Mouse (Mus musculus): Measurements from ENCODE around the gene Slc12a1. TPM values are rescaled to one million over a fixed set of nuclear protein-coding genes. Genes with fewer than 3 reads are reported as not detected.

The Slc12a1 gene
- total and polyA plus RNA-seq, 3 experiments: 0.04 to 0.05 TPM; not detected in 1

DNA sequence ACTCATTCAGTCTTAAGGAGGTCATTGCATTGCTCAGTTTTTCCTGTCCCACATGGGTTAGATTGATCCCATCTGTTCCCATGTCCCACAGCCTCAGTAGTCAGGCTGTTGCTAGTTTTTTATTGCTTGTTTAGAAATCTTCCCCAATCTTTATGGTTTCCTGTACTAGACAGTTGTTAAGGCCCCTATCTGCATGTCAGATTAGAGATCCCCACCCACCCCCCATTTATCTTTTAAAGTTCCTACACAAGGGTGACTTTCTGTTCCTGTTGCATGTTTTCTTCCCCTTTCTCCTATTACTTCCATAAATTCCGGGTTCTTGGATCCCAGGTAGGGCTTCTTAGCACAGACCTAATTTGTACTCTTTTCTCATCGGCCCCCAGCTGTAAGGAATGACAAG, 81.2 kb downstream of the Slc12a1 start:
- no peaks in the 10 kb centered on the region for H3K36me3 ChIP-seq (replicated peaks in 1 of 2; ENCODE audit: control insufficient read depth in 1 of 2, insufficient read depth in 1 of 2, low read length in 1 of 2)
- H3K4me3 ChIP-seq (replicated peaks in 1 of 3; ENCODE audit: low read depth in 2 of 3, low read length in 2 of 3, poor library complexity in 1 of 3): no peak overlapping the region
- no peak for DNase-seq (ENCODE audit: extremely low read depth)
- dilution Hi-C loops (cut with MboI; ENCODE audit: extremely low pct_ligation_motif_present, extremely low pct_unique_long_range_greater_than_20kb, low sequenced_read_pairs): no loop called here
- no peaks in the 10 kb centered on the region for H3K9me3 ChIP-seq (replicated peaks; ENCODE audit: low read length)
- 0 out of 2 replicates have a peak overlapping the region, but pooled peaks have one; percentile 33 for H3K9ac ChIP-seq (ENCODE audit: insufficient read depth, low read depth)
- no peaks in the 10 kb centered on the region for H3K27me3 ChIP-seq (replicated peaks)
- H3K4me2 ChIP-seq (ENCODE audit: insufficient read depth, low read depth, poor library complexity, severe bottlenecking): peak overlapping the region; percentile 14; the same call in 1 of the 2 replicates
- H3K27ac ChIP-seq (ENCODE audit: insufficient read depth, low read depth): peak overlapping the region; percentile 87
- no peak for TF ChIP-seq USF2 (conservative IDR thresholded peaks at IDR 0.05; ENCODE audit: low read depth, low read length)
- no peak for TF ChIP-seq KAT2A (IDR thresholded peaks at IDR 0.05; ENCODE audit: insufficient replicate concordance, low read length)
- TF ChIP-seq CTCF (conservative IDR thresholded peaks at IDR 0.05 in 1 of 2, IDR thresholded peaks at IDR 0.05 in 1 of 2; ENCODE audit: low read depth in 2 of 2, low read length in 2 of 2): no peak
- TF ChIP-seq MAZ (IDR thresholded peaks at IDR 0.05; ENCODE audit: low read depth, low read length): no peak
- no peak for TF ChIP-seq ZKSCAN1 (IDR thresholded peaks at IDR 0.05; ENCODE audit: borderline replicate concordance, low read depth, low read length)
- TF ChIP-seq POLR2A (IDR thresholded peaks at IDR 0.05; ENCODE audit: low read depth, low read length): no peak
- no peak for TF ChIP-seq MAFK (IDR thresholded peaks at IDR 0.05; ENCODE audit: insufficient replicate concordance, low read length)
- no peak for TF ChIP-seq ZNF384 (IDR thresholded peaks at IDR 0.05; ENCODE audit: low read depth, low read length)
- TF ChIP-seq NELFE (IDR thresholded peaks at IDR 0.05; ENCODE audit: low read depth, low read length): no peak
- TF ChIP-seq MEF2A (IDR thresholded peaks at IDR 0.05; ENCODE audit: borderline replicate concordance, low read depth, low read length): no peak
- TF ChIP-seq USF1 (IDR thresholded peaks at IDR 0.05; ENCODE audit: low read depth, low read length): no peak
- no peak for TF ChIP-seq POLR2AphosphoS2 (IDR thresholded peaks at IDR 0.05; ENCODE audit: low read depth, low read length)
- peaks cover 14 to 17% of the 10 kb centered on the region in 2 experiments for H3K4me1 ChIP-seq (ENCODE audit: control insufficient read depth in 1 of 2, insufficient read depth in 2 of 2)
- in situ Hi-C loops (cut with MboI; ENCODE audit: low pct_ligation_motif_present, low pct_unique_long_range_greater_than_20kb, low sequenced_read_pairs): no loop called here
- H3K79me2 ChIP-seq (replicated peaks; ENCODE audit: control insufficient read depth, extremely low read depth, insufficient read depth, poor library complexity, severe bottlenecking): no peaks in the 10 kb centered on the region

DNA sequence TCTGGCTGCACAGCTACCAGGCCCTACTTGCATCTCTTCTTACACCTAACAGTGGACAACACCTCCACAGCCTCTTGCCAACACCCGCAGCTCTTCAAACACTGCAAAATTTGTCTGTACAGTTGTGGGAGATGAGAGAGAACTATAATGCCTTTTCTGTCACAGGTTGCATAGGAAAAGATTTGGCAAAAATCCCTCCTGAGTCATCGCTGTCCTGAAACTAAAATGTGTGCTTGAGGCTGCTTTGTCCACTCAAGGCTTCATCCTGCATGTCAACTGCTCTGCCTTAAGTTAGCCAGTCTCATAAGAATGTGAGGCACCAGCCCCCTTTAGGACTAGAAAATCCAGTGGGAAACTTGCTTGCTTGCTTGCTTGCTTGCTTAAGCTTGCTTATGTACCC, 81.7 kb downstream of the Slc12a1 start:
- H3K4me3 ChIP-seq (replicated peaks in 1 of 3; ENCODE audit: low read depth in 2 of 3, low read length in 2 of 3, poor library complexity in 1 of 3): no peak overlapping the region
- dilution Hi-C loops (cut with MboI; ENCODE audit: extremely low pct_ligation_motif_present, extremely low pct_unique_long_range_greater_than_20kb, low sequenced_read_pairs): no loop called here
- TF ChIP-seq SMC3 (IDR thresholded peaks at IDR 0.05; ENCODE audit: low read depth, low read length) (no peak), USF2 (conservative IDR thresholded peaks at IDR 0.05; ENCODE audit: low read depth, low read length) (no peak), HCFC1 (IDR thresholded peaks at IDR 0.05; ENCODE audit: low read depth, low read length) (no peak; the same call in 1 of the 2 replicates), E2F4 (IDR thresholded peaks at IDR 0.05; ENCODE audit: insufficient replicate concordance, low read depth, low read length) (no peak), MYC (IDR thresholded peaks at IDR 0.05; ENCODE audit: low read depth, low read length) (no peak; the same call in 1 of the 2 replicates), EP300 (IDR thresholded peaks at IDR 0.05; ENCODE audit: low read length) (peak; percentile 94), RAD21 (IDR thresholded peaks at IDR 0.05; ENCODE audit: low read depth, low read length) (no peak), JUN (IDR thresholded peaks at IDR 0.05; ENCODE audit: insufficient read depth, low read depth, low read length) (peak; percentile 82), IRF4 (IDR thresholded peaks at IDR 0.05; ENCODE audit: low read depth, low read length) (peak; percentile 98), JUND (conservative IDR thresholded peaks at IDR 0.05; ENCODE audit: low read depth, low read length) (peak; percentile 85), KAT2A (IDR thresholded peaks at IDR 0.05; ENCODE audit: insufficient replicate concordance, low read length) (no peak), NELFE (IDR thresholded peaks at IDR 0.05; ENCODE audit: low read depth, low read length) (no peak), CHD1 (IDR thresholded peaks at IDR 0.05; ENCODE audit: low read depth, low read length) (no peak), ETS1 (conservative IDR thresholded peaks at IDR 0.05; ENCODE audit: low read depth, low read length) (peak; percentile 49; the same call in 1 of the 2 replicates), ZKSCAN1 (IDR thresholded peaks at IDR 0.05; ENCODE audit: borderline replicate concordance, low read depth, low read length) (no peak), MAX (IDR thresholded peaks at IDR 0.05; ENCODE audit: low read length) (no peak), MEF2A (IDR thresholded peaks at IDR 0.05; ENCODE audit: borderline replicate concordance, low read depth, low read length) (peak; percentile 88), CTCF (conservative IDR thresholded peaks at IDR 0.05 in 1 of 2, IDR thresholded peaks at IDR 0.05 in 1 of 2; ENCODE audit: low read depth in 2 of 2, low read length in 2 of 2) (no peak), MAZ (IDR thresholded peaks at IDR 0.05; ENCODE audit: low read depth, low read length) (no peak; the same call in 1 of the 2 replicates), ELF1 (IDR thresholded peaks at IDR 0.05; ENCODE audit: low read depth, low read length) (no peak), GABPA (IDR thresholded peaks at IDR 0.05; ENCODE audit: insufficient replicate concordance, low read depth, low read length) (no peak), RCOR1 (conservative IDR thresholded peaks at IDR 0.05; ENCODE audit: low read depth, low read length) (peak; percentile 51; the same call in 1 of the 2 replicates), MAFK (IDR thresholded peaks at IDR 0.05; ENCODE audit: insufficient replicate concordance, low read length) (0 out of 2 replicates have a peak, but pooled peaks have one; percentile 44), ZNF384 (IDR thresholded peaks at IDR 0.05; ENCODE audit: low read depth, low read length) (no peak), BHLHE40 (IDR thresholded peaks at IDR 0.05; ENCODE audit: low read depth, low read length) (peak; percentile 67; the same call in 1 of the 2 replicates), ZMIZ1 (IDR thresholded peaks at IDR 0.05; ENCODE audit: low read depth, low read length) (no peak), TBP (conservative IDR thresholded peaks at IDR 0.05; ENCODE audit: low read depth, low read length) (0 out of 2 replicates have a peak, but pooled peaks have one; percentile 21)

More for the DNA sequence above, 81.7 kb downstream of the Slc12a1 start:
- no peaks in the 10 kb centered on the region for H3K79me2 ChIP-seq (replicated peaks; ENCODE audit: control insufficient read depth, extremely low read depth, insufficient read depth, poor library complexity, severe bottlenecking)
- peaks cover 14 to 17% of the 10 kb centered on the region in 2 experiments for H3K4me1 ChIP-seq (ENCODE audit: control insufficient read depth in 1 of 2, insufficient read depth in 2 of 2)
- H3K36me3 ChIP-seq (replicated peaks in 1 of 2; ENCODE audit: control insufficient read depth in 1 of 2, insufficient read depth in 1 of 2, low read length in 1 of 2): no peaks in the 10 kb centered on the region
- H3K9ac ChIP-seq (ENCODE audit: insufficient read depth, low read depth): peak overlapping the region; percentile 33; the same call in 1 of the 2 replicates
- H3K27me3 ChIP-seq (replicated peaks): no peaks in the 10 kb centered on the region
- peak overlapping the region; percentile 87 for H3K27ac ChIP-seq (ENCODE audit: insufficient read depth, low read depth)
- H3K9me3 ChIP-seq (replicated peaks; ENCODE audit: low read length): no peaks in the 10 kb centered on the region
- in situ Hi-C loops (cut with MboI; ENCODE audit: low pct_ligation_motif_present, low pct_unique_long_range_greater_than_20kb, low sequenced_read_pairs): no loop called here
- H3K4me2 ChIP-seq (ENCODE audit: insufficient read depth, low read depth, poor library complexity, severe bottlenecking): peak overlapping the region; percentile 9
- DNase-seq (ENCODE audit: extremely low read depth): peak; percentile 39

All from CH12.LX (cell line).